Mouse (Mus musculus) heart, embryonic 14.5 days (tissue): ENCODE measurements around the gene Fam187b. TPM values are rescaled to one million over a fixed set of nuclear protein-coding genes. Genes with fewer than 3 reads are reported as not detected.
A peak's percentile ranks its signal among the peaks of the same experiment; 100 is the strongest.

Experiments
- ATAC-seq: fragments of 200-750 bp; cut with Nextera tagmentation; 2 replicates; pipeline ENCODE4 v1.8.0; 2017; ENCODE audit warnings: low read depth, moderate TSS enrichment; ENCODE audit not compliant: insufficient number of reproducible peaks, insufficient read depth, low FRiP score
- H3K27ac ChIP-seq, 2 experiments: fragments of 200-500 bp in 1 of 2; fragments of 300-500 bp in 1 of 2; sonication (generic) in 1 of 2; replicated peaks in 1 of 2; 2 replicates each; pipeline ENCODE4 v1.5.1; 2012 to 2014; ENCODE audit warnings: low read depth in 2 of 2, low read length in 2 of 2, control low read depth in 1 of 2, mild to moderate bottlenecking in 1 of 2, mixed read lengths in 1 of 2; ENCODE audit not compliant: control insufficient read depth in 1 of 2, insufficient read depth in 1 of 2
- H3K27me3 ChIP-seq: fragments of 300-500 bp; sonication (generic); 2 replicates; pipeline ENCODE4 v1.6.1; 2014; ENCODE audit warnings: mild to moderate bottlenecking, low read length, control low read depth; ENCODE audit not compliant: control insufficient read depth, insufficient read depth
- H3K36me3 ChIP-seq: fragments of 300-500 bp; sonication (generic); 2 replicates; pipeline ENCODE4 v1.6.1; 2014; ENCODE audit warnings: mild to moderate bottlenecking, control low read depth, low read length, mixed read lengths; ENCODE audit not compliant: control insufficient read depth, insufficient read depth
- H3K4me1 ChIP-seq, 2 experiments: fragments of 200-500 bp in 1 of 2; fragments of 300-500 bp in 1 of 2; sonication (generic) in 1 of 2; 2 replicates each; pipeline ENCODE4 v1.6.1; 2012 to 2014; ENCODE audit warnings: low read length in 2 of 2, control low read depth in 1 of 2, mixed read lengths in 1 of 2; ENCODE audit not compliant: control insufficient read depth in 2 of 2, insufficient read depth in 2 of 2
- H3K4me2 ChIP-seq: fragments of 300-500 bp; sonication (generic); 2 replicates; pipeline ENCODE4 v1.6.1; 2014; ENCODE audit warnings: mild to moderate bottlenecking, low read length
- H3K4me3 ChIP-seq, 2 experiments: fragments of 200-500 bp in 1 of 2; fragments of 300-500 bp in 1 of 2; sonication (generic) in 1 of 2; 2 replicates each; pipeline ENCODE4 v1.5.1; 2012 to 2014; ENCODE audit warnings: low read length in 2 of 2, mild to moderate bottlenecking in 2 of 2, control low read depth in 1 of 2, low read depth in 1 of 2, moderate library complexity in 1 of 2; ENCODE audit not compliant: control insufficient read depth in 1 of 2, insufficient read depth in 1 of 2
- H3K9ac ChIP-seq: fragments of 300-500 bp; sonication (generic); 2 replicates; pipeline ENCODE4 v1.6.1; 2014; ENCODE audit warnings: mild to moderate bottlenecking, low read length
- H3K9me3 ChIP-seq: fragments of 300-500 bp; sonication (generic); 2 replicates; pipeline ENCODE4 v1.6.1; 2016; ENCODE audit warnings: low read length, control low read depth; ENCODE audit not compliant: control insufficient read depth
- WGBS: fragments of 180-500 bp; shearing (Covaris S2); extraction: QIAGEN DNeasy Blood & Tissue Kit; methylation state at CpG from one replicate; pipeline ENCODE4 v1.1.7; 2014; 5-methylcytosine and 5-hydroxymethylcytosine counted together
- polyA plus RNA-seq: library from polyadenylated mRNA; unstranded; fragments of >200 nt; fragmentation: Nextera tagmentation; extraction: Ambion mirVana; gene quantifications from 2 replicates; pipeline ENCODE4 v1.2.1, GENCODE M21; 2014

Gene Fam187b
- polyA plus RNA-seq, 1 experiment from 2014 or later = 0.30 TPM

- H3K9ac ChIP-seq = no peak overlapping the region
- H3K36me3 ChIP-seq = no peaks in the 10 kb centered on the region
- peaks cover 17 to 25% of the 10 kb centered on the region in 2 experiments for H3K4me1 ChIP-seq
- no peak overlapping the region for H3K4me3 ChIP-seq
- no peaks in the 10 kb centered on the region for H3K27me3 ChIP-seq
- ATAC-seq = no peak
- 93% methylated on average over 2 of the region's 2 CpGs for WGBS
- H3K27ac ChIP-seq = no peak overlapping the region
- no peak overlapping the region for H3K4me2 ChIP-seq
- H3K9me3 ChIP-seq = peaks cover 8% of the 10 kb centered on the region; the same call in 1 of the 2 replicates
Measured at GRCm38 (mm10) chr7:30996491-30996890, 22.9 kb downstream of the Fam187b start.

GRCm38 (mm10) chr7:31000505-31001020, 27.0 kb downstream of the Fam187b start:
- ATAC-seq = peak; percentile 85
- Histone ChIP-seq H3K27ac (peak overlapping the region; percentile 83 to 87), H3K4me3 (0 out of 4 replicates have a peak overlapping the region, but pooled peaks of 1 of the 2 experiments have one; percentile 4), H3K4me2 (peak overlapping the region; percentile 54), H3K36me3 (no peaks in the 10 kb centered on the region), H3K27me3 (no peaks in the 10 kb centered on the region), H3K9me3 (peaks cover 8% of the 10 kb centered on the region; the same call in 1 of the 2 replicates), H3K9ac (peak overlapping the region; percentile 44), H3K4me1 (peaks cover 16 to 17% of the 10 kb centered on the region in 2 experiments)
- WGBS = 1% methylated on average over 7 of the region's 7 CpGs

- no peak overlapping the region for H3K9ac ChIP-seq
- no peaks in the 10 kb centered on the region for H3K9me3 ChIP-seq
- no peak overlapping the region for H3K4me2 ChIP-seq
- H3K36me3 ChIP-seq = no peaks in the 10 kb centered on the region
- H3K27me3 ChIP-seq = no peaks in the 10 kb centered on the region
- WGBS = 51% methylated on average over 8 of the region's 8 CpGs
- peaks cover 16 to 17% of the 10 kb centered on the region in 2 experiments for H3K4me1 ChIP-seq
- ATAC-seq = no peak
- H3K27ac ChIP-seq = 0 out of 4 replicates have a peak overlapping the region, but pooled peaks of 1 of the 2 experiments have one; percentile 9
- no peak overlapping the region for H3K4me3 ChIP-seq
Measured at GRCm38 (mm10) chr7:31002650-31003049, 29.1 kb downstream of the Fam187b start.

- Histone ChIP-seq H3K27me3 (no peaks in the 10 kb centered on the region), H3K4me3 (no peak overlapping the region), H3K9ac (no peak overlapping the region), H3K27ac (no peak overlapping the region), H3K36me3 (no peaks in the 10 kb centered on the region), H3K4me1 (no peaks in the 10 kb centered on the region), H3K4me2 (no peak overlapping the region), H3K9me3 (no peaks in the 10 kb centered on the region)
- no peak for ATAC-seq
- WGBS = 50% methylated on average over 1 of the region's 1 CpGs
Measured at GRCm38 (mm10) chr7:31007775-31008174, 34.2 kb downstream of the Fam187b start.

GRCm38 (mm10) chr7:31008175-31008574, 34.6 kb downstream of the Fam187b start:
- Histone ChIP-seq H3K36me3 (no peaks in the 10 kb centered on the region), H3K4me2 (no peak overlapping the region), H3K27me3 (no peaks in the 10 kb centered on the region), H3K4me1 (no peaks in the 10 kb centered on the region), H3K27ac (no peak overlapping the region), H3K9me3 (no peaks in the 10 kb centered on the region), H3K9ac (no peak overlapping the region), H3K4me3 (no peak overlapping the region)
- ATAC-seq = no peak
- 50% methylated on average over 1 of the region's 1 CpGs for WGBS

GRCm38 (mm10) chr7:31008889-31009288, 35.3 kb downstream of the Fam187b start:
- no peak for ATAC-seq
- H3K27me3 ChIP-seq = no peaks in the 10 kb centered on the region
- 61% methylated on average over 3 of the region's 3 CpGs for WGBS
- no peak overlapping the region for H3K27ac ChIP-seq
- no peaks in the 10 kb centered on the region for H3K36me3 ChIP-seq
- H3K9ac ChIP-seq = no peak overlapping the region
- no peak overlapping the region for H3K4me2 ChIP-seq
- no peak overlapping the region for H3K4me3 ChIP-seq
- H3K9me3 ChIP-seq = no peaks in the 10 kb centered on the region
- no peaks in the 10 kb centered on the region for H3K4me1 ChIP-seq

GRCm38 (mm10) chr7:31012971-31013370, 39.4 kb downstream of the Fam187b start:
- no peak for ATAC-seq
- Histone ChIP-seq H3K4me1 (peaks cover 9 to 15% of the 10 kb centered on the region in 2 experiments), H3K4me2 (no peak overlapping the region), H3K27ac (no peak overlapping the region), H3K9ac (no peak overlapping the region), H3K4me3 (no peak overlapping the region), H3K9me3 (no peaks in the 10 kb centered on the region), H3K36me3 (no peaks in the 10 kb centered on the region), H3K27me3 (no peaks in the 10 kb centered on the region)
- 86% methylated on average over 5 of the region's 5 CpGs for WGBS
